ENCODE assay signal across 8 mouse cellular contexts in the genomic region with DNA sequence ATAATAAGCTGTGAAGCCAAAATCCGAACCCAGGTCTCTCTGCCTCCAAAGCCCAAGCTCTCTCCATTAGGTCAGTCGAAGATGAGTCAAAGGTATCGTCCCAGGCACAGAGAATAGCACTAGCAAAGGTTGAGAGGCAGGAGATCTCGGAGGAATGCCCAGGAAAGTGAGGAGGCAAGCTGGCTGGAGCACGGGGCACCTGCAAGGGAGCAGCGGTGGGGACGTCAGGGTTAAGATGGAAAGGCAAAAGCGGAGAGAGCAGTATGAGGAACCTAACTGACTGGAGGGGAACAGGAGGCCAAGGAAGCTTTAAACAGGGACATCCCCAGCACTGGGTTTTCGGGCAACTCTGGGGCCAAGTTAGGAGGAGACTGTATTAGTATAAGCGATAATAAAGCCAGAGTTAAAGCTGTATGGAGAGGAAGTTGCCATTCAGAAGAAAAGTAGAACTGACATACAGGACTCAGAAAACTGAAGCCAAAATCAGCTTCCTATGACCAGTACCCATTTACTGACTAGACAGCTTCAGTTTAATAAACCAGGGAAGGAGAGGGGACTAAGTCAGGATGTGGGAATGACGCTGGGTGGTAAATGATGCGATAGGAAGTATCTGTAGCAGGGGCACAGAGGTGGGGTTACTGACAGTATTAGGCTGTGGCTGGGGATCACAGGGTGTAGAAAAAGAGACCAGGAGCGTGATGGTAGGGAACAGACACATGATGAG. TPM values are rescaled to one million over a fixed set of nuclear protein-coding genes. Genes with fewer than 3 reads are reported as not detected.
DNase-seq lines count a peak whose midpoint lies in the region; ATAC-seq and TF ChIP-seq lines count a peak whose summit lies in the region.

No protein-coding gene starts in this region.

- H3K36me3 ChIP-seq in heart, embryonic 12.5 days: peaks cover 35% of the 10 kb centered on the region
- H3K36me3 ChIP-seq in CH12.LX (replicated peaks in 1 of 2; ENCODE audit: control insufficient read depth in 1 of 2, insufficient read depth in 1 of 2, low read length in 1 of 2): peaks cover 22 to 46% of the 10 kb centered on the region in 2 experiments
- H3K36me3 ChIP-seq in hindbrain, embryonic 11.5 days (ENCODE audit: control insufficient read depth, insufficient read depth, low read length): peaks cover 6% of the 10 kb centered on the region; the same call in 1 of the 2 replicates
- H3K36me3 ChIP-seq in midbrain, embryonic 10.5 days: peaks cover 37% of the 10 kb centered on the region

- no peak for TF ChIP-seq CTCF in CH12.LX (conservative IDR thresholded peaks at IDR 0.05 in 1 of 2, IDR thresholded peaks at IDR 0.05 in 1 of 2; ENCODE audit: low read depth in 2 of 2, low read length in 2 of 2)

- intact Hi-C loops in left cerebral cortex, postnatal 36 days (cut with DNase I): loop anchor here (5.0 to 10.0 kb wide), 2 partner anchors 67 to 525 kb away; a partner anchor contains a TSS

- H3K4me1 ChIP-seq in heart, embryonic 12.5 days (replicated peaks): peaks cover 57% of the 10 kb centered on the region
- H3K4me1 ChIP-seq in CH12.LX (ENCODE audit: control insufficient read depth in 1 of 2, insufficient read depth in 2 of 2): peaks cover 21 to 72% of the 10 kb centered on the region in 2 experiments
- H3K4me1 ChIP-seq in hindbrain, embryonic 11.5 days (replicated peaks; ENCODE audit: control insufficient read depth, insufficient read depth, low read length): peaks cover 24% of the 10 kb centered on the region
- peaks cover 57% of the 10 kb centered on the region for H3K4me1 ChIP-seq in midbrain, embryonic 10.5 days

- H3K4me3 ChIP-seq in heart, embryonic 12.5 days: peak overlapping the region; percentile 85
- H3K4me3 ChIP-seq in CH12.LX (replicated peaks in 1 of 3; ENCODE audit: low read depth in 2 of 3, low read length in 2 of 3, poor library complexity in 1 of 3): peak overlapping the region; percentile 28 to 85 (median 37)
- H3K4me3 ChIP-seq in hindbrain, embryonic 11.5 days (ENCODE audit: low read depth, low read length): no peak overlapping the region; the same call in 1 of the 2 replicates
- H3K4me3 ChIP-seq in midbrain, embryonic 10.5 days: peak overlapping the region; percentile 94

- 53% methylated on average over 13 of the region's 13 CpGs for WGBS in heart, embryonic 12.5 days
- whole genome bisulfite sequencing in hindbrain, embryonic 11.5 days: 80% methylated on average over 13 of the region's 13 CpGs
- whole genome bisulfite sequencing in midbrain, embryonic 10.5 days: 86% methylated on average over 13 of the region's 13 CpGs

- DNase-seq in heart, adult 9 months (ENCODE audit: low spot score in 2 of 2): no peak
- DNase-seq in CH12.LX (ENCODE audit: extremely low read depth): peak; percentile 49
- DNase-seq in hindbrain, embryonic 11.5 days (ENCODE audit: low spot score): no peak
- no peak for DNase-seq in midbrain, embryonic 10.5 days (ENCODE audit: low spot score)
- no peak for DNase-seq in right cerebral cortex, postnatal 4 days
- no peak for DNase-seq in left cerebral cortex, postnatal 36 days (ENCODE audit: low spot score in 2 of 2)
- DNase-seq in kidney, postnatal 4 days: no peak

- H3K9me3 ChIP-seq in heart, embryonic 12.5 days (replicated peaks): no peaks in the 10 kb centered on the region
- H3K9me3 ChIP-seq in CH12.LX (replicated peaks; ENCODE audit: low read length): no peaks in the 10 kb centered on the region
- H3K9me3 ChIP-seq in hindbrain, embryonic 11.5 days (ENCODE audit: control insufficient read depth, low read length): no peaks in the 10 kb centered on the region
- no peaks in the 10 kb centered on the region for H3K9me3 ChIP-seq in midbrain, embryonic 10.5 days (replicated peaks)

- no peak for TF ChIP-seq RAD21 in CH12.LX (IDR thresholded peaks at IDR 0.05; ENCODE audit: low read depth, low read length)

- H3K79me2 ChIP-seq in CH12.LX (replicated peaks; ENCODE audit: control insufficient read depth, extremely low read depth, insufficient read depth, poor library complexity, severe bottlenecking): peaks cover 46% of the 10 kb centered on the region

- peak overlapping the region; percentile 100 for H3K27ac ChIP-seq in heart, embryonic 12.5 days (ENCODE audit: poor library complexity, severe bottlenecking)
- H3K27ac ChIP-seq in CH12.LX (ENCODE audit: insufficient read depth, low read depth): peak overlapping the region; percentile 61
- H3K27ac ChIP-seq in hindbrain, embryonic 11.5 days (ENCODE audit: low read depth, low read length): no peak overlapping the region
- no peak overlapping the region for H3K27ac ChIP-seq in midbrain, embryonic 10.5 days (replicated peaks)

- peak overlapping the region; percentile 99 for H3K9ac ChIP-seq in heart, embryonic 12.5 days
- H3K9ac ChIP-seq in CH12.LX (ENCODE audit: insufficient read depth, low read depth): peak overlapping the region; percentile 16
- H3K9ac ChIP-seq in hindbrain, embryonic 11.5 days (ENCODE audit: low read depth, low read length): no peak overlapping the region; the same call in 1 of the 2 replicates

- no peak for TF ChIP-seq EP300 in CH12.LX (IDR thresholded peaks at IDR 0.05; ENCODE audit: low read length)

- H3K27me3 ChIP-seq in heart, embryonic 12.5 days (replicated peaks): no peaks in the 10 kb centered on the region
- H3K27me3 ChIP-seq in CH12.LX (replicated peaks): no peaks in the 10 kb centered on the region
- H3K27me3 ChIP-seq in hindbrain, embryonic 11.5 days (ENCODE audit: control insufficient read depth, insufficient read depth, low read length): no peaks in the 10 kb centered on the region
- H3K27me3 ChIP-seq in midbrain, embryonic 10.5 days (ENCODE audit: low read depth, poor library complexity, severe bottlenecking): no peaks in the 10 kb centered on the region

- no peak for ATAC-seq in heart, embryonic 12.5 days (ENCODE audit: insufficient number of reproducible peaks, low FRiP score)
- ATAC-seq in hindbrain, embryonic 11.5 days (ENCODE audit: low FRiP score): no peak

- no peak for TF ChIP-seq POLR2A in CH12.LX (IDR thresholded peaks at IDR 0.05; ENCODE audit: low read depth, low read length)

- dilution Hi-C loops in CH12.LX (cut with MboI; ENCODE audit: extremely low pct_ligation_motif_present, extremely low pct_unique_long_range_greater_than_20kb, low sequenced_read_pairs): no loop called here

- in situ Hi-C loops in CH12.LX (cut with MboI; ENCODE audit: low pct_ligation_motif_present, low pct_unique_long_range_greater_than_20kb, low sequenced_read_pairs): loop anchor here (25.0 kb wide), 1 partner anchor 547 kb away; a partner anchor contains a TSS

- H3K4me2 ChIP-seq in heart, embryonic 12.5 days: peak overlapping the region; percentile 92
- peak overlapping the region; percentile 92 for H3K4me2 ChIP-seq in CH12.LX (ENCODE audit: insufficient read depth, low read depth, poor library complexity, severe bottlenecking)
- peak overlapping the region; percentile 11; the same call in 1 of the 2 replicates for H3K4me2 ChIP-seq in hindbrain, embryonic 11.5 days (replicated peaks; ENCODE audit: low read depth, low read length)

TF ChIP-seq in CH12.LX, 34 proteins besides CTCF, POLR2A, EP300 and RAD21 (continues in another document):
- no peak for TF ChIP-seq HCFC1 (IDR thresholded peaks at IDR 0.05; ENCODE audit: low read depth, low read length)
- no peak for TF ChIP-seq PAX5 (IDR thresholded peaks at IDR 0.05; ENCODE audit: low read length)
- TF ChIP-seq UBTF (IDR thresholded peaks at IDR 0.05; ENCODE audit: low read depth, low read length): no peak

RNA-seq across cellular contexts. Expression of a gene that starts 2.5 kb away (rescaled TPM):
- polyA plus RNA-seq in heart, embryonic 12.5 days (2016; fragmentation: Nextera tagmentation; extraction: Ambion mirVana): 57.2 and 61.2 TPM in 2 replicates
- 32.9 and 34.2 TPM in 2 replicates for total RNA-seq in CH12.LX (2012; rRNA removed)
- 26.1 and 27.6 TPM in 2 replicates for total RNA-seq in CH12.LX (2014; rRNA removed)
- 33.1 and 37.2 TPM in 2 replicates for polyA plus RNA-seq in CH12.LX (2012; ENCODE audit: insufficient read length, low read depth)
- 60.3 and 64.7 TPM in 2 replicates for polyA plus RNA-seq in hindbrain, embryonic 11.5 days (2014; fragmentation: Nextera tagmentation; extraction: Ambion mirVana)
- 43.1 and 49.1 TPM in 2 replicates for polyA plus RNA-seq in midbrain, embryonic 10.5 days (2016; fragmentation: Nextera tagmentation; extraction: Ambion mirVana)
- 10 to 100 TPM; 74.4 to 84.8 TPM for total RNA-seq in left cerebral cortex, postnatal 36 days (2021)

RNA-seq across cellular contexts. Expression of a gene that starts 2.8 kb away (rescaled TPM):
- polyA plus RNA-seq in heart, embryonic 12.5 days (2016; fragmentation: Nextera tagmentation; extraction: Ambion mirVana): 117 and 124 TPM in 2 replicates
- total RNA-seq in CH12.LX (2012; rRNA removed) (59.3 and 60.4 TPM in 2 replicates), CH12.LX (2014; rRNA removed) (22.3 and 22.7 TPM in 2 replicates)
- 50.1 and 69.2 TPM in 2 replicates for polyA plus RNA-seq in CH12.LX (2012; ENCODE audit: insufficient read length, low read depth)
- polyA plus RNA-seq in hindbrain, embryonic 11.5 days (2014; fragmentation: Nextera tagmentation; extraction: Ambion mirVana): 49.7 and 60.4 TPM in 2 replicates
- 43.3 and 47.2 TPM in 2 replicates for polyA plus RNA-seq in midbrain, embryonic 10.5 days (2016; fragmentation: Nextera tagmentation; extraction: Ambion mirVana)
- total RNA-seq in left cerebral cortex, postnatal 36 days (2021): 10 to 100 TPM; 43.0 to 45.4 TPM

RNA-seq across cellular contexts. Expression of a gene that starts 18.8 kb away (rescaled TPM):
- polyA plus RNA-seq in heart, embryonic 12.5 days (2016; fragmentation: Nextera tagmentation; extraction: Ambion mirVana): 20.4 and 26.4 TPM in 2 replicates
- 16.6 and 22.0 TPM in 2 replicates for total RNA-seq in CH12.LX (2012; rRNA removed)
- 5.4 and 10.1 TPM in 2 replicates for total RNA-seq in CH12.LX (2014; rRNA removed)
- 32.7 and 37.0 TPM in 2 replicates for polyA plus RNA-seq in CH12.LX (2012; ENCODE audit: insufficient read length, low read depth)
- 26.5 and 41.1 TPM in 2 replicates for polyA plus RNA-seq in hindbrain, embryonic 11.5 days (2014; fragmentation: Nextera tagmentation; extraction: Ambion mirVana)
- 20.7 and 21.0 TPM in 2 replicates for polyA plus RNA-seq in midbrain, embryonic 10.5 days (2016; fragmentation: Nextera tagmentation; extraction: Ambion mirVana)
- 10 to 100 TPM; 42.3 to 55.8 TPM for total RNA-seq in left cerebral cortex, postnatal 36 days (2021)

RNA-seq across cellular contexts. Expression of a gene that starts 19.0 kb away (rescaled TPM):
- polyA plus RNA-seq in heart, embryonic 12.5 days (2016; fragmentation: Nextera tagmentation; extraction: Ambion mirVana): 25.5 and 25.8 TPM in 2 replicates
- 3.6 and 4.1 TPM in 2 replicates for total RNA-seq in CH12.LX (2012; rRNA removed)
- total RNA-seq in CH12.LX (2014; rRNA removed): 3.2 TPM in 2 replicates
- 8.7 and 11.2 TPM in 2 replicates for polyA plus RNA-seq in CH12.LX (2012; ENCODE audit: insufficient read length, low read depth)
- 25.4 and 27.4 TPM in 2 replicates for polyA plus RNA-seq in hindbrain, embryonic 11.5 days (2014; fragmentation: Nextera tagmentation; extraction: Ambion mirVana)
- polyA plus RNA-seq in midbrain, embryonic 10.5 days (2016; fragmentation: Nextera tagmentation; extraction: Ambion mirVana): 26.7 and 31.6 TPM in 2 replicates
- total RNA-seq in left cerebral cortex, postnatal 36 days (2021): 10 to 100 TPM; 64.9 to 71.9 TPM

RNA-seq across cellular contexts. Expression of a gene that starts 24.6 kb away (rescaled TPM):
- 0.50 and 1.3 TPM in 2 replicates for polyA plus RNA-seq in heart, embryonic 12.5 days (2016; fragmentation: Nextera tagmentation; extraction: Ambion mirVana)
- 0.46 and 0.72 TPM in 2 replicates for total RNA-seq in CH12.LX (2012; rRNA removed)
- total RNA-seq in CH12.LX (2014; rRNA removed): not detected in 2 replicates
- polyA plus RNA-seq in CH12.LX (2012; ENCODE audit: insufficient read length, low read depth): 5.9 and 6.3 TPM in 2 replicates
- 0.56 and 1.1 TPM in 2 replicates for polyA plus RNA-seq in hindbrain, embryonic 11.5 days (2014; fragmentation: Nextera tagmentation; extraction: Ambion mirVana)
- 0.32 and 0.74 TPM in 2 replicates for polyA plus RNA-seq in midbrain, embryonic 10.5 days (2016; fragmentation: Nextera tagmentation; extraction: Ambion mirVana)
- total RNA-seq in left cerebral cortex, postnatal 36 days (2021): not detected

Comparison
In these comparisons a context has a peak if more than half of its experiments do, and no peak if none do; other contexts are left out.
1. H3K27ac ChIP-seq: peak in heart, embryonic 12.5 days (single experiment) and CH12.LX (single experiment); none in hindbrain, embryonic 11.5 days (single experiment) and midbrain, embryonic 10.5 days (single experiment).
2. H3K4me2 ChIP-seq: peak in every context shown above with its lines; median percentile 92 in heart, embryonic 12.5 days; 92 in CH12.LX; 11 in hindbrain, embryonic 11.5 days.